Mouse (Mus musculus) CD4-positive, CD25-positive, alpha-beta regulatory T cell, adult 4 months (primary cell): ENCODE data around the gene Txndc11. TPM values are rescaled to one million over a fixed set of nuclear protein-coding genes. Genes with fewer than 3 reads are reported as not detected.
A peak's percentile ranks its signal among the peaks of the same experiment; 100 is the strongest.

Experiments
- ATAC-seq: one replicate; pipeline ENCODE4 v1.8.0; 2017
- polyA plus RNA-seq, 2 experiments: library from polyadenylated mRNA; unstranded; fragments of 100-300 nt; shearing (Covaris generic); gene quantifications; one replicate each; pipeline ENCODE4 v1.2.1; 2017

Gene Txndc11
- polyA plus RNA-seq, 2 experiments from 2014 or later: 7.3 to 10.5 TPM

DNA sequence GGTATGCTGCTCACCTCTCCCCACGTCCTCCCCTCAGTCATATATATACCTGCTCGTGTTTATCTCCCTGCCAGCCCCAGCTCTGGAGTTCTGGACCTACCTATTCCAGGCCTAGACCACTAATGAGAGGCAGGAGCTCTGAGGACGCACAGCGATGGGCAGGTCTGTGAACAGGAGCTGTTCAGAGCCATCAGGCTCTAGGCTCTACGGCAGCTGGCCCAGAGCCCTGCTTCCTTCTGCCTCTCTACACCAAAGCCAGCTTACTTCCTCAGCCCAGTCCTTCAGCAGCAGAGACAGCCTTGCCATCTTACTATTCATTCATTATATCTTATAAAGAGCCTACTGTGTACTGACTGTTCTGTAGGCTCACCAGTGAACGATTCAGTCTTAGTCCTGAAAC lies 69.7 kb downstream of the Txndc11 start:
- no peak for ATAC-seq

DNA sequence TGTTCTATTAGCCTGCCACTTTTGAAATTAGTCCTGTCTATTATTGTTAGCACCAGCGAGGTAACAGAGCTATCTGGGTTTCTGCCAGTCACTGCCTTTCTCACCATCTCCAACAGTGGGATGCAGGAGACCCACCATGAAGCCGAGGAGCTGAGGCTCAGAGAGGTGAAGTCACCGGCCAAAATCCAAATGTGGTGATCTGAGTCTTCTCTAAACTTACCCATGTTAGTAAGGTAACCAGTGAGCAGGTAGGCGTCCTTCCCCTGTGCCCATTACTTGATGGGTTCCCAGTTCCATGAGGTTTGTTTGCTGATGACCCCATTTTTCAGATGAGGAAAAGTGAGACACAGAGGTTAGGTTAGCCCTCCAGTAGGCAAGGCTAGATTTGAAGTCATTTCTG lies 70.1 kb downstream of the Txndc11 start:
- no peak for ATAC-seq

DNA sequence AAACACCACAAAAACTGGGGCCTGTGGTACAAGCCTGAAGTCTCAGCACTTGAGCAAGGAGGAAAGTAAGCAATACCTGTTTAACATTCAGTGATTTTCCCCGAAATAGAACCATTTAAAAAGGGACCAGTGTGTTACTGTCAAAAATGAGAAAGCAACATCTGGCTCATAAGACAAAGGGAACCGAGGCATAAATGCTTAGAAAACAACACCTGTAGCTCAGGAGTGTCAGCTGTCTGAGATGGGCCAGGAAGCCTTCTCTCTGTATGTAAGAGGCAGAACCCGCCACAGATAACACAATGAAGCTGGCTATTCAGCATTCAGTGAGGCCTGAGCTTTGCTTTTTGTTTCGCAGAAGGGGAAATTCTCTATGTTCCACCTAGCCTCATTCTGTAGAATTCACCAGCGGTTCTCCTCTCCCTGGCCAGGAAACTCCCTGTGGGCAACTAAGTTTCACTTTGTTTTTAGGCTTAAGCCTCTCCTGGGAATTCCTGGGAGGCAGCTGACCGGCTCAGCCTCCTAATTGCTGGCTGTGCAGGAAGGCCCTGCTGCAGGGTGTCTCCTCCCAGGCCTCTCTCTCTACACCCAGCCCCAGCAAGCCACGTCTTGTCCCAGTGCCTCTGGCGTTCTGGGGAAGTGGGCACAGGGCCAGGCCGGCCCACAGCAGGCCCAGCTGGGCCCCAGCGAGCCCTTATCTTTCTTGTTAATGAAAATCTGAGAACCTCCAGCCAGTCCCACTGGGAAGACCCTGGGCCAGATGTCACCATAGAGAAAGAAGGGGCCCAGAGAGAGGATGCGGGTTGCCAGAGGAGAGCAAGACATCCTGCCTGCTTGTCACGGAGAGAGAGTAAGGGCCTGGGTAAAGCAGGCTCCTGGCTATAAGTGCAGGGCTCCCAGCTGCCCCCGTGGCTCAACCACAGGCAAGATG lies 71.4 kb downstream of the Txndc11 start:
- peak; percentile 20 for ATAC-seq

DNA sequence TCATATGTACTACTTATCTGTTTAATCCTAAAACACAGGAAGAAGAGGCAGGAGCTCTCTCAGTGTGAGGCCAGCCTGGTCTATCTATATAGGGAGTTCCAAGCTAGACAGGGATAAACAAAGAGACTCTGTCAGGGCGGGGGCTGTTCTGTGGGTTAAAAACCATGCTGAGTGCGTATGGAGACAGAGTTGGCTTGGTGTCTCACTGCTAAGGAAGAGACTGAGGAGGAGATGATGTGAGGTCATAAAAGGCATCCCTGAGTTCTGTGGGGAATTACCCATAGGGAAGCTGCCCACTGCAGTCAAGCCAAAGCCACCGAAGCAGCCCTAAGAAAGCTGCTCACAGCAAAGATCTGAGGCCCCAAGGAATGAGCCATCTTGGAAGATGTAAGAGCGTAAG lies 73.8 kb downstream of the Txndc11 start, which contains the start of gene Snn:
Snn (plus strand) TSS at position 301 of the 400 bp plus-strand sequence.
- no peak for ATAC-seq

DNA sequence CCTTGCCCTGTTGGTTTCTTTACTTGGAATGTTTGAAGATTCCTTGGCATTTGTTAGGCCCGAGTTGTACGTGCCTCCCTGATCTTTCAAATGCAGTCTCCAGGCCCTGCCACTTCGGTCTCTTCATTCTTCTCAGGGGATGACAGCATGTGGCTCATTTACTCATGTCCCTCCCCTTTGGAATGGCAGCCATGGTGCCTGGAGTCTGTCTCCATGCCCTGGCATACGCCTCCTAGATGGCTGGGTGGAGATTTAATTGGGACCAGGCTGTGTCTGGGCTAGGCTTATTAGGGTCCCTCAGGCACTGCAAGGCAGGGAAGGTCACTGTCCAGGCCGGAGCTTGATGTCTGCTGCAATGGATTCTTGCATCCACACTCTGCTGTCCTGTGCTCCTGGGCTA lies 78.5 kb downstream of the Txndc11 start:
- no peak for ATAC-seq

DNA sequence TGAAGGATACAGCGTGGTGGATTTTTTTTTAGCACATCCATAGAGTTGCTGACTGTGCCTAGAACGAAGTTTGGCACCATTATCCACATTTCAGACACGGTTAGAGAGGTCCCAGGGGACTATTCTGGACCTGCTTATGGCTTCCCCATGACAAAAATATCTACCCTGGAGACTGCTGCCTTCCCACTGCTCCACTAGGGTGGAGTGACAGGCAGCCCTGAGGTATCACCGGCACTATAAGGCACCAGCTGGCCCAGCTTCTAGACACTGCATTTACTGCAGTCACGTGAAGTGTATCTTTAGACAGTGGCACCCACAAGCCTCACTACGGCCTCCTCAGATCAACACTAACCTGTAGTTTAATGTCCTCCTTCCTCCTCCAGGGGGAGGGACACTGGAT lies 79.6 kb downstream of the Txndc11 start:
- no peak for ATAC-seq

DNA sequence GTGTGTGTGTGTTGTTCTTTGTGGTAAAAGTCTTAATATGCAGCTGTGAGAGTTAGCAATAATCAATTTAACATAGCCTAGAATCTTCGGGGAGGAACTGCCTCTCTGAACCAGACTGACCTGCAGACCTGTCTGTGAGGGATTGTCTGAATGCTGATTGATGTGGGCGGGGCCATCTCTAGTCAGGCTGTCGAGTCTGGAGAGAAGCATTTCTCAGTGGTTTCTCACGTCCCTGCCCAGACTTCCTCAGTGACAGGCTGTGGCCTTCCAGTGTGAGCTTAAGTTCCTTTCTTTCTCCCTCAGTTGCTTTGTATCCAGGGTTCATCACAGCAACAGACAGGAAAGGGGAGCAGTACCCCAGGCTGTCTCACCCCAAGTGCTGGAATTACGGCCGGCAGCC lies 80.0 kb downstream of the Txndc11 start:
- no peak for ATAC-seq

DNA sequence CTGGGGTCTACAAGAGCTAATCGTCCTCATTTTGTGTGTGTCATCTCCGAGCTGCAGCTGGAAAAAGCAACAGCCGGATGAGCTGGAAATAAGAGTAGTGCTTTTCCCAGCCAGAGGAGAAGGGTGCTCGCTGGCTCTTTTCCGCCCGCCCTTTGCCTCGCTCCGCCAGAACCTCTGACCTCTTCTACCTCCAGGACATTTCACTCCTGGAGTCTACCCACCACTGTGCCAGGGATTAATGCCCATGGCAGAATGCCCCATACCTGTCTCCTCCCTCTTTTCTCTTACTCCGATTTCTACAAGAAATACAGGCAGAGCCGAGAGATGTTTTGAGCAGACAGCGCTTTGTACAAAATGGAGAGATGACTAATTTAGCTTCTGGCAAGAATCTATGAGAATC lies 83.3 kb downstream of the Txndc11 start:
- no peak for ATAC-seq

DNA sequence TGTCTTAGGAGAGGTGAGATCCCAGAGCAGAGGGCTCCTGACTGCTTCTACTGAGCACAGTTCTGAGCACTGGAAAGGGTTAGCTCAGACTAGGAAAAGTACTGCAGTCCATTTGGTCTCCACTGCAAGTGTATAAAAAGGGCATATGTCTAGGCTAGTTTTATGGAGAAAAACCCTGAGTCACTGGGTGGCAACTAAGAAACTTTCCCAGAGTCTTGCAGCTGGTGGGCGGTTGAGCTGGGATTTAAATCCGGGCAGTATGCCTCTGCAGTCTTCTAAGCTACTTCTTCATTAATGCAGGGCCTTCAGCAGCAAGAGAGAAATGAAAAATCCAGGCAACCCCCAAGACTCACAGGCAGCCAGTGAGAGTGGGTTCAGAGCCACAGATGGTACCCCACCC lies 84.2 kb downstream of the Txndc11 start:
- ATAC-seq: no peak

DNA sequence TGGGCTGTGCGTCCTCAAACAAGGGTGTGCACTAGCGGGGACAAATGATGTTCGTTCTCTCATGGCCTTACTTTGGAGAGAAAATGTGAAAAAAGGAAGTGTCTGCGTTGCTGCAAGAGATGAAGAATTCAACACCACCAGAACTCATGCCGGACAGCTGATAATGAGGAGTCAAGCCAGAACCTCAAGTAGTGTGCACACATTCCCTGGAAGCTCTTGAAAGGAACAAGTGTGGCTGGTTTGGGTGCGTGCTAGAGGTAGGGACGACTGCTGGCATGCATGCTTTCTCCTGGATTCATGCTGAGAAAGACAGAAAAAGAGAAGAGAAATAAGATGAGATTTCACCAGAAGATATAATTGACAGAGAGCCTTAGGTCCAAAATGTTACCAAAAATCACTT lies 87.3 kb downstream of the Txndc11 start:
- no peak for ATAC-seq

DNA sequence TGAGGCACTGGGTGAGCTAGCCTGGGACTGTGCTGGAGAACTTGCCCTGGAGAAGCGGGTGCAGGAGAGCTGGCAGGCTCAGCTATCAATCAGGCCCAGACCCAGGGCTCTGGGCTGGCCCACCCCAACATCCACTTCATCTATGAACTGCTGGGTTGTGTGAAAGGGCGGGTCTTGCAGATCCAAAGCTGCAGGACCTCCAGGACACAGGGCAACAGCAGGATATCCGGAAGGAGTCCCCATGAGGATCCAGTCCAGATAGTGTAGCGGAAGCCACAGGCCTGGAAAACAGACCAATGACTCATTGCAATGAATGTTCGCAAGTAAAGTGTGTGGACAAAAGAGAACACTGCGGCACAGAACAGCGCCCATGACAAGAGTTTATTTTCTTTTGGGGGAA lies 88.0 kb downstream of the Txndc11 start:
- ATAC-seq: no peak

DNA sequence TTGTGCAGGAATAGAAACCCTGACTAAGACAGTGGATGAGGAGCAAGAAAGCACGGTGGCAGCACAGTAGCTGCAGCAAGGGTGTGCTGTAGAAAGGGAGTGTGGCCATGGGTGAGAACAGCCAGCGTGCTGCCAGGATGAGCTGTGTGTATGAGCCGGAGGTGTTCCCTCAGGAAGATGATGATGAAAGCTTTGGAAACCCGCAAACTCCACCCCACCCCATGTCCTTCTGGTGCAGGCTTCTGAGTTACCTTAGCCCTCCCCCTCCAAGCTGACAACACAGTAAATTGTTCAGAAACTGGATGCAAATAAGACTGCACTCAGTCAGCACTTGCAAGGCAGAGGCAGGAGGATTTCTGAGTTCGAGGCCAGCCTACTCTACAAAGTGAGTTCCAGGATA lies 91.2 kb downstream of the Txndc11 start:
- ATAC-seq: no peak

DNA sequence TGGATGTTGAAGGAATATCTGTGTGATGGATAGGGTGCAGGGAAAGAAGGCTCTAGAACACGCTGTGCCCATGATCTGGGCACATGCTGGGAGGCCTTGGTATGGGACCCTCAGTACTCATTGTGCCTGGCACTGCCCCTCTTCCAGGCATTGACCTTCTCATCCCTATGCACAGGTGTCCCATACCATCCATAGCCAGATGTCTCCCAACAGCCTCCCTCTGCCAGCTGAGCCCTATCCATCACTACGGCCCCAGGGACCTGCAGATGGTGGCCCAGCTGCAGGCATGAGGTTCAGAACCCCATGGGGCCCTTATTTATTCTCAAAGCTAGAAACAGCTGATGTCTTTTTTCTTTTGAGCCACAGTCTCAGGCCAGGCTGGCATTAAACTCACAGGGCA lies 93.8 kb downstream of the Txndc11 start:
- ATAC-seq: no peak

DNA sequence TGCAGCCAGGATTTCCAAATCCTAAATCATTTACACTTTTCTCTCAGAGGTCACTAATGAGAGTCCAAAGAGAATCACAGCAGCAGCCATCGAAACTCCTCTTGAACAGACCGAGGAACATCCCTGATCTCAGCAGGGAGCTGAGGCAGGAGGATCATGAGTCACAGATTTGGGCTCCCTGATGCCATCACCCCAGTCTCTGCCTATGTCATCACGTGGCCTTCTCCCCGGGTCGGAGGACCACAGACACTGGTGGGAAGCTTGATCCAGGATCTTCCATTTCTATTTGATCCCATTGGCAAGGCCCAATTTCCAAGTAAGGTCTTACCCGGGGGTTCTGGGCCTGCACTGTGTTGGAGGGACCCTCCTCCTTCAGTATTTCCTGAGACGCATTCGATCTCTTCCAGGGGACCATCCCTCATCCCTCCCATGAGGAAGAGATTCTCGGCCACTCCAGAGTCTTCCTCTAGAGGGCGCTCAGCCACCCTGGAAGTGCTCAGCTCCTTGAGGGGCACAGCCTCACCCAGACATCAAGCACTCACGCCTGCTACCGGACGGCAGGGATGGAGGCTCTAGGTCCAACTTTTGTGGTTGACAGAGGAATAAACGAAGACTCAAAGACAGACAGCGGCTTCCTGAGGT lies 98.5 kb downstream of the Txndc11 start:
- ATAC-seq: peak; percentile 71

DNA sequence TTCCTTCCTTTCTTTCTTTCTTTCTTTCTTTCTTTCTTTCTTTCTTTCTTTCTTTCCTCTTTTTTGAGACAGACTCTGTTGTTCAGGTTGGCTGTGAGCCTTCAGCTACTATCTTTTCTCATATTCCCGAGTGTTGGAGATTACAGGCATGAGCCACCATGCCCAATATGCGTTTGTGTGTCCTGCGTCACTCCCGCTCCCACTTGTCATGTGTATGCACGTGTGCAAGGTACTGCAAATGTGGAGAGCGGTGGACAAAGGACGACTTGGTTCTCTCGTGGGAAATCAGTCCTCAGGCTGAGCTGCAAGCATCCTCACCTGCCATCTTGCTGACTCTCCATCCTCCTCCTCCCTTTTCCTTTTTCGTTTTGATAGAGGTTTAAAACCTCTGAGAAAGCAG lies 99.2 kb downstream of the Txndc11 start:
- no peak for ATAC-seq

DNA sequence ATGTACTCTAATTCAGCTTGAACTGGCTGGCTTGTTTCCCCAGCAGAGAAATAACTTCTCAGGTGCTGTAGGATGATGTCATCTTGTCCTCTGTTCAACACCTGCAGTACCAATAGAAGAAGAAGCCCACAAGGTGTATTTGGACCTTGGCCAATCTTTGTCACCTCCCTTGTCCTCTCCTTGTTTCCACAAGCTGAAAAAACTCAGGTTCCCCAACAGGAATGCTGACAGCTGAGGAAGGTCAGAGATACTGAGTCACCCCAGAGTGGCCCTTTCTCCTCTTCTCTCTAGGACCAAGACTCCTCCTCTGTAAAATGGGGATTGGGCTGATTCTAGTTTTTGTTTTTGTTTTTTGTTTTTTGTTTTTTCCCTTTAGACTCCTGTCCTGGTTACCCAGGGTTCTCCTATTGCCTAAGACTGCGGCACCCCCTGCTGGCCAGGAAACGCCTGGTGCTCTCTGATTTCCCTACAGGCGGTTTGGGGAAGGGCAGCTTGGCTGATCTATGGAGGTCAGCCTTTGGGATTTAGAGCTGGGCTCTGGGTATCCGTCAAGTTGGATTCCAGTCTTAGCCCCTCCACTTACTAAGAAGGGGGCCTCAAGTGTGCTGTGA lies 100.2 kb downstream of the Txndc11 start:
- peak; percentile 98 for ATAC-seq

DNA sequence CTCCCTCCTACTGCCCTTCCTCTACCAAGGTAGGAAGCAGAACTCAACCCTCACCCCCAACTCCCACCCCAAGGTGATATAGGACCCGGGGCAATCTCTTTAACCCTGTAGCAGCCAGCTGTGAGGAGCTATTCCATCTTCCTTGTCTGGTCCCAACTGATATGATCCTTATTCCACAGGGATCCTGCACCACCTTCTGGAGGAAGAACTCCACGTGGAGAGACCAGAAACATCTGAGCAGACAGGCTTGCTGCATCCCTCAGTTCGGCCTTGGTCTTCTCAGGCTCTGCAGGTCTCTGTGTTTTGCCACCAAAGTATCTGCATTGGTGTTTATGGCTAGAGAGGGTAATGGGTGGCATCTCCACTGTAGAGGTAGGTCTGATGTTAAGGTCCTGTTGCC lies 103.1 kb downstream of the Txndc11 start:
- no peak for ATAC-seq

DNA sequence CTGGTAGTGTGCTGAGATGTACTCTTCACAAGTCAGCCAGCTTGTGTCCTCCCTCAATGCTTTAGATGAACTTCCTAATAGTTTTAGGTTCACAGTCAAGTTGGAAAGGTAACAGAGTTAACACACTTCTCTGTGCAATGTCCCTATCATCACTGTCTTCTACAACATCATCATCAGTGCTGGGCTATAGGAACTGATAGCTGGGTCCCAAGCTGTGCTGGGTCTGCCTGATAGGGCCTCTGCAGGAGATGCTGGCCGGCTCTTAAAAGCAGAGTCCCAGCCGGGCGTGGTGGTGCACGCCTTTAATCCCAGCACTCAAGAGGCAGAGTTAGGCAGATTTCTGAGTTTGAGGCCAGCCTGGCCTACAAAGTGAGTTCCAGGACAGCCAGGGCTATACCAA lies 103.6 kb downstream of the Txndc11 start:
- no peak for ATAC-seq

DNA sequence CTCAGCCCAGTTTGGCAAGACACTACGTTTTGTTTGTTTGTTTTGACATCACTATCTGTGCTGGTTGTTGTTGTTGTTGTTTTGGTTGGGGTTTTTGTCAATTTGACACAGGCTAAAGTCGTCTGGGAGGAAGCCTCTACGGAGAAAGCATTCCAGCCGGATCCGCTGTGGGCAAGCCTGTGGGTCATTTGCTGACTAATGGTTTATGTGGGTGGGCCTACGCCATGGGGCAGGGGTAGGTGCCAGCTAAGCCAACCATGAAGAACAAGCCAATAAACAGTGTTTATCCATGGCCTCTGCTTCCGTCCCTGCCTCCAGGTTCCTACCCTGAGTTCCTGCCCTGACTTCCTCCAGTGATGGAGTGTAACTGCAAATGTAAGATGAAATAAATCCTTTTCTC lies 106.2 kb downstream of the Txndc11 start:
- no peak for ATAC-seq
